Mouse (Mus musculus) frontal cortex, postnatal 25 days (tissue): Measurements from ENCODE around the gene Mrps36.
A peak's percentile ranks its signal among the peaks of the same experiment; 100 is the strongest.
"Not testable (repeated sequence)": the region's sequence is repeated elsewhere in the genome, so short reads cannot be mapped to it uniquely, and the experiment has no call there.

Experiments
- DNase-seq, 2 experiments: peaks; one replicate each; pipeline ENCODE4 v3.0.0; 2022; ENCODE audit warnings: low spot score in 2 of 2

The Mrps36 gene

DNA sequence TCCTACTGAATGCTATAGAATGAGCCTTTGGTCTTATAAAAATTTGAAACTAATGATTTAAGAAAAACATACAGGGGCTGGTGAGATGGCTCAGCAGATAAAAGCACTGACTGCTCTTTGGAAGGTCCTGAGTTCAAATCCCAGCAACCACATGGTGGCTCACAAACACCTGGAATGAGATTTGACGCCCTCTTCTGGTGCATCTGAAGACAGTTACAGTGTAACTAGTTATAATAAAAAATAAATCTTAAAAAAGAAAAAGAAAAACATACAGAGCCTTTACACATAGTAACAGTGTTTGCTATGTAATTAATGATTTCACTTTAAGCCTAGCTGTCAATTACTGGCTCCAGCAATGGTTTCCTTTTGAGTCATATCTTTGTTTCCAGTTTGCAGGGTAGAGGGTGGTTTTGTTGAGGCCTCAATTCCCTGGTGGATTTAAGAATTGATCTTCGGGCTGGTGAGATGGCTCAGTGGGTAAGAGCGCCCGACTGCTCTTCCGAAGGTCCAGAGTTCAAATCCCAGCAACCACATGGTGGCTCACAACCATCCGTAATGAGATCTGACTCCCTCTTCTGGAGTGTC is 12.9 kb downstream of the Mrps36 start:
- DNase-seq: not testable (repeated sequence)

DNA sequence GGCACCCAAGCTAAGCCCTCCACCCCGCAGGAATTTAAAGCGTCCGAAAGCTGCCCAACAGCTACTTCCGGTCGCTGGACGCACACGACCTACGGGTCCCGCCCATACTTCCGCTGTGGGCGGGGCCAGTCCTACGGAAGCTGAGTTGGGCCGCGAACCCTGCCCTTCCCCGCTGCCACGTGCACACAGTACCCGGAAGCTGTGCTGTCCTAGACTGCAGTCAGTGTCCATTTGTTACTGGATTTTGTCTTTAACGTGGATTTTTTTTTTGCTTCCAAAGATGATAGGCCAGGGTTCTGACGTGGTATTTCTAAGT is 13.6 kb downstream of the Mrps36 start, which contains the start of gene Cdk7:
TSS of gene Cdk7 (minus strand) at position 79 of the 316 bp plus-strand sequence.
- DNase-seq: peak; percentile 83 to 88

DNA sequence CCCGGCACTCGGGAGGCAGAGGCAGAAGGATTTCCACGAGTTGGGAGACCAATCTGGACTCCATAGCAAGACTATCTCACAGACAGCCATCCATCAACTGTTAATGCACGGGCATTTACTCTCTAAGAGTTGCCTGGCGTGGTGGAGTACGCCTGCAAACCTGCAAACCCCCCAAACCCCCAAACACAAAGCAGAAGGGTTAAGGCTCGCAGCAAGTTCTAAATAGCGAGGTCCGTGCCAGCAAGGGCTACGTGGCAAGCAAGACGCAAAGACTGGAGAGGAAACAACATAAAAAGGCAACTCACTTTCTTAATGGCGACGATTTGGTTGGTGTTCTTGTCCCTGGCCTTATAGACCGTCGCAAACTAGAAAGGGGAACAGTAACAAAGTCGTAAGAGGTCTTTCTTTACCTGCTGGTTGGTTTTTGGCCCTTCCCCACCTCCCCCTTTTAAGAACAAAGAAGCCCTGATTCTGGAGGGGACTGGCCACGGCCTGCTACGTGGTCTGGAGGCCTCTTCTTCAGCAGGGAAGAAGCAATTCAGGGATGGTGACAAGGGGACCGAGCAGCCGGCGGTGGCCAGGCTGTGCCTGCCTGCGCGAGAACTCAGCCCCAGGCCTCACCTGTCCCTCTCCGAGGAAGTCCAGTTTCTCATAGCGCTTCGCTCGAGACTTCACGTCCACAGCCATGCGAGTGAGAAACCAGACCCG is 14.2 kb downstream of the Mrps36 start:
- DNase-seq: no peak

GRCm38 (mm10) chr13:100728530-100728929 is 15.9 kb downstream of the Mrps36 start:
- DNase-seq: not testable (repeated sequence)

DNA sequence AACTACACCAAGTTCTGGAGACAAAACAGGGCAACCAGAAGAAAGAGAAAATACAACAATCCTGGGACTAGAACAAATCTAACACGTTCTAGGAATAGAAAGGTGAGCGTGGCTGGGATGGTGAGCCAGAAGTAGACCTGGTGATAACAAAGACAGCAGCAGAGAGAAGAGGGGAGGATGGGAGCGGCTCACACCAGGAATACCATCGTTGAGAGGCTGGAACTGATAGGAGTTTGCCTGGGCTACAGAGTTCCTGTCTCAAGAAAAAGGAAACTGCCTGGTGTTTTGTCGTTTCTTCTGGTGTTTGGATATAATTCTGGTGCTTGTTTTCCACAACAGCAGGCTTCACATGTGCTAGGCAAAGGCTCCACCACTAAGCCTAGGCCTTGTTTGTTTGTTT is 16.4 kb downstream of the Mrps36 start:
- no peak for DNase-seq

- DNase-seq: no peak
These were observed 19.3 kb downstream of the Mrps36 start for GRCm38 (mm10) chr13:100725194-100725593.

- DNase-seq: no peak
These were observed 20.3 kb downstream of the Mrps36 start for GRCm38 (mm10) chr13:100724051-100724754.

GRCm38 (mm10) chr13:100721656-100722055 is 22.8 kb downstream of the Mrps36 start:
- DNase-seq: no peak

DNA sequence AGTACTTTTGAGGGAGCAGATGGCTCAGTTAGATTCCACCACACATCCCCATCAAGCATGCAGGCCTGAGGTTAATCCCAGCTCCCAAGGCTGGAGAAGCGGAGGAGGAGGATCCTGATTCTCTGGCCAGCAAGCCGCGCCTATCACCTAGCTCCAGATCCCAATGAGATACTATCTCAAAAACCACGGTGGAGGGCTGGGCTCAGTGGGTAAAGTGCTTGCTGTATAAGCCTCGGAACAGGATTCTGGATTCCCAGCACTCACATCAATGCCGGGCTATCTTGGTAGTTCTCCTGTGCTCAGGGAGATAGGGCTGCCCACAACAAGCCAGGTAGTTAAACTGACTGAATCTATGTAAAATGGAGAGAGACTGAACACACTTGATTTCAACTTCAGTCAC is 29.0 kb downstream of the Mrps36 start:
- DNase-seq: no peak

GRCm38 (mm10) chr13:100706206-100706605 is 38.3 kb downstream of the Mrps36 start:
- DNase-seq: no peak

GRCm38 (mm10) chr13:100703468-100703867 is 41.0 kb downstream of the Mrps36 start:
- DNase-seq: no peak

DNA sequence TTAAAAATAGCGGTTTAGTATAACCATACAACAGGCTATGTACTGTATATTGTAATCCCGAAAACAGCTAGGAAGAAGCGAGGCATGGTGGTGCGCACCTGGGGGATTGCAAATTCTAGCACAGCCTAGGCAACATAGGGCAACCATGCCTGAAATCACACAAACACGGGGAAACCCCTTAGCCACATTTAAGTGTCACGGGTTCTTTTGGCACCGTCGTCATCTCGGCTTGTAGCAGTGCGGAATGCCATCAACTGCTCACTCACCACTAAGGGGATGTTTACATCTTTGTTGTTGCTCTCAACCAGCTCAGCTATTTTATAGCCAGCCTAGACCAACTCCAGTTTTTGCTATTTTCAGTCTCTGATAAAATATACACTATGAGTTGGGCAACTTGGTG is 45.6 kb downstream of the Mrps36 start:
- DNase-seq: no peak

GRCm38 (mm10) chr13:100697541-100697940 is 46.9 kb downstream of the Mrps36 start:
- DNase-seq: no peak

DNA sequence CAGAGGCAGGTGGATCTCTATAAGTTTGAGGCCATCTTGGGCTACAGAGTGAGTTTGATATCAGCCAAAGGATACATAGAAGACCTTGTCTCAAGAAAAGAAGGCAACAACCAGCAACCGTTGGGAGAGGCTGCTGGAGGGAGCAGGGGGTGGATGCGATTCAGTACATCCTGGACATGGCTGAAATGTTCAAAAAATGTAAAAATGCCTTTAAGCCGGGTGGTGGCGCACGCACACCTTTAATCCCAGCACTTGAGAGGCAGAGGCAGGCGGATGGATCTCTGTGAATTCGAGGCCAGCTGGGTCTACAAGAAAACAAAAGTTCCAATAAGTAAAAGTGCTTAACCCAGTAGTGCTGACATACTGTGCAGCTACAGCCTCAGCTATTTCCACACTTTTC is 56.9 kb downstream of the Mrps36 start:
- no peak for DNase-seq
